Mouse (Mus musculus) right cerebral cortex, postnatal 4 days (tissue): Measurements from ENCODE around the gene AA792892.
"Not testable (repeated sequence)": the region's sequence is repeated elsewhere in the genome, so short reads cannot be mapped to it uniquely, and the experiment has no call there.

Experiments used
- DNase-seq: peaks from one replicate; pipeline ENCODE4 v3.0.0-alpha.2; 2022

AA792892 gene

DNA sequence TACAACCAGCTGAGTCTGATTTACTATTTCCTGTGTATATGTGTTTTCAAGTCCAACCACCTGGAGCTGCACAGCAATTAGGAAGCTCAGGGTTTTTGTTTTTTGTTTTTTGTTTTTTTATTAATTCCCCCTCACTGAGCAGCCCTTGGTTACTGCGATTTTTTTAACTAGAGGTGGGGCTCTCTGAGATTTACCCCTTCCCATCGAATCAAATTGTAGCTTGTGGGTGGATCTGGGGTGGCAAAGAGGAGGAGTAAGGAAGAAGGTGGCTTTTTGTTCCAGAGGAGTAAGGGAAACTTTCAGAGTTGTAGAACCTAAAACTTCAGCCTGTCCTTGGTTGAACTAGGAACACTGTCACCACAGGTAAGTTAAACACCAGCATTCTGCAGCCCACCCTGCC is at the start of gene AA792892:
AA792892 (plus strand) TSS at position 301 of the 400 bp plus-strand sequence.
- DNase-seq = not testable (repeated sequence)

DNA sequence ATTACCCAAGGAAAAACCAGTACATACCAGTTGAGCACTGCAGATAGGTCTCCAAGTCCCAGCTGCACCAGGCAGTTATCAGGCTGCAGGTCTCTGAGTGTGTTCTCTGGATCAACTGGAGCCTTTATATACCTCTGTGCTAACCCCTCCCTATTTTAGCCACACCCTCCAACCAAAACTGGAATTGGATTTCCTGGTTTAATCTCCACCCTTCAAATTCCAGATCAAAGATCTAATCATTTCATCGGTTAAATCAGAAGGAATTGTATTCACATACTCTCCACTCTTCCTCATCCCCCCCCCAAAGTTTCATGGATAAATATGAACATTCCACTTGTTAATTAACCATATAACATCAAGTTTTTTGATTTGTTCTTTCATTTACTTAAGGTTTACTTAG is 32.9 kb upstream of the AA792892 start, which contains the start of gene A430089I19Rik:
A430089I19Rik (minus strand) TSS at position 101 of the 400 bp plus-strand sequence.
- DNase-seq = not testable (repeated sequence)

DNA sequence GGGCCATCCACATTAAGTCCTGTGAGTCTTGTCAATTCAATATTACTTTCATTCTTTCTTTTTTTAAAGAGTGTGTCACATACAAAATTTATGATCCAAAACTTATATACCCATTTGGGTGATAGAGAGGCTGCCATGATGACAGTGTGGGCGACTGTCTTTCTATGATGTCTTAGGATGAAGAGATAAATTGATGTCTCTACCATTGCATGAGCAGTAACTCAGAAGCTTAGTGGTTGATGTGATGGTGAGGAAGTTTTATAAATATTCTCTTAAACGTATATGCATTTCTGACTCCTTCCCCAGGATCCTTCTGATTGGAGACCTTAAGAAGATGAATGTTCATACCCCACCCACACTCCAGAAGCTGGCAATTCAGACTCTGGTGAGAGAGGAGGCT is 25.4 kb upstream of the AA792892 start, which contains the start of gene Gm6502:
Gm6502 (plus strand) TSS at position 301 of the 400 bp plus-strand sequence.
- not testable (repeated sequence) for DNase-seq
